Mouse (Mus musculus) effector memory CD4-positive, alpha-beta T cell, adult 7 months (primary cell): ENCODE results near the gene Cacnb4. TPM values are rescaled to one million over a fixed set of nuclear protein-coding genes. Genes with fewer than 3 reads are reported as not detected.

Experiments
- polyA plus RNA-seq: library from polyadenylated mRNA; unstranded; fragments of 100-300 nt; shearing (Covaris generic); gene quantifications from one replicate; pipeline ENCODE4 v1.2.1, GENCODE M21; 2017

Gene Cacnb4
- 0.40 TPM for polyA plus RNA-seq

DNA sequence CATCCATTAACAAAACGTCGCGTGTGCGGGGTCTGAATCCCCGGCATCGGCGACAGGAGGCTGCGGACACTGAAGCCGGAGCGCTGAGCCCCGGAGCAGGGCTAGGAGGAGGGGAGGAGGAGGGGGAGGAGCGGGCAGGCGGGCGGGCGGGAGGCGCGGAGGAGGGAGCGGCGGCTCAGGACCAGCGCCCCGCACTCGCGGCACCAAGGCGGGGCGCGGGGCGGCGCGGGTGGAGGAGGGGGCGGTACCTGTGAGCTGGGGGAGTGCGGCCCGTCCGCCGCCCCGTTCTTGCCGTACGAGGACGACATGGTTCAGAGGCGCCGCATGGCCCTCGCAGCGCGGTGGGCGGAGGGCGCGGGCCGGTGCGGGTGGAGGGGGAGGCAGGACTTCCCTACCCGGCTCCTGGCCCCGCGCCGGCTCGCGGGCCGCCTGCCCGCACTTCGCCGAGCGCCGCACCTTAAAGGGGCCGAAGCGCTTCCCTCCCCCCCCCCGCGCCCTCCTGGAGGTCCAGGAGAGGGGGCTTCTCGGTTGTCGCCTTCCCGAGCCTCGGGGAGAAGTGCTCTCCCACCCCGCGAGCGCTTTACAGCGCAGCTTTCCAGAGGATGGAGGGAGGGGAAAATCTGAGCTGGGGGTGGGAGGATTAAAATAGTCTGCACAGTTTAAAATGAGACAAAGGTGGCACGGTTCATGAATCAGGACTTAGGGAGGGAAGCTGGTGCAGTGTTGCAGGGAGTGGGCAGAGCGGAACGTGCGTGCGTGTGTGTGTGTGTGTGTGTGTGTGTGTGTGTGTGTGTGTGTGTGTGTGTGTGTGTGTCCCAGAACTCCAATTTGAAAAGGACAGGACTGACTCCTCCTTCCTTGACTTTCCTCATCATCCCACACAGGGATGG lies at the start of gene Cacnb4:
Gene Cacnb4, minus strand, starts transcription at position 809 of the 890 bp plus-strand sequence.

DNA sequence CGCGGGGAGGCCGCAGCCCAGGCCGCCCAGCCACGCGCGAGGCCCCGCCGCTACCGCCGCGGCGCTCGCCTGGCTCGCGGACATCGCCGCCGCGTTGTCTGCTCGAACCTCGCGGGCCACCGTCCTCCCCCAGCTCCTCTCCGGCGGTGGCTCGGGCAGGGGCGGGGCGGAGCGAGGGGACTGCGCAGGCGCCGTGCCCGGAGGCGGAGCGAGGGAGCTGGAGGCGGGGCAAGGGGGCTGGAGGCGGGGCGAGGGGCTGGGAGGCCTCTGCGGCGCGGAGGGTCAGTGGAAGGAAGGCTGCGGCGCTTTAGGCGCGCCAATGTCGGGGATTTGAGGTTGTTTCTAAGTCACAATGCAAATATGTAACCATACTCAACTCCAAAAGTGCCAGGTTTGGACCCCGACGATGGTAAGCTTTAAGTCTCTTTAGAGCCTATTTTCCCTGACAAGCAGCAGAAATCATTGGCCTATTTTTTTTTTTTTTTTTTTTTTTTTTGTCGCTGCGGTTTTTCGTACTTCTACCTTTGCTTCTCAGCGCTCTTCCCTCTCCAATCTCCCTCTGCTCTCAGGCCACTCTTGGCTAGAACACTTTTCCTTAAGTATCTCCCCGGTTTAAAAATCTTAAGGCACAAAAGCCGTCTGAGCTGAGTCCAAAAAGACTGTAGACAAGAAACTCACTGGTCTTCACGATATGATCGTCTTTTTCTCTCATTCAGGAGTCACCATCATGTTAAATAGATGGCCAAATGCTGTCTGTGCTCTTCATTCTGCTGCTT lies 251.7 kb downstream of the Cacnb4 start, which contains the start of gene Arl5a:
Gene Arl5a, minus strand, starts transcription at position 155 of the 776 bp plus-strand sequence.

DNA sequence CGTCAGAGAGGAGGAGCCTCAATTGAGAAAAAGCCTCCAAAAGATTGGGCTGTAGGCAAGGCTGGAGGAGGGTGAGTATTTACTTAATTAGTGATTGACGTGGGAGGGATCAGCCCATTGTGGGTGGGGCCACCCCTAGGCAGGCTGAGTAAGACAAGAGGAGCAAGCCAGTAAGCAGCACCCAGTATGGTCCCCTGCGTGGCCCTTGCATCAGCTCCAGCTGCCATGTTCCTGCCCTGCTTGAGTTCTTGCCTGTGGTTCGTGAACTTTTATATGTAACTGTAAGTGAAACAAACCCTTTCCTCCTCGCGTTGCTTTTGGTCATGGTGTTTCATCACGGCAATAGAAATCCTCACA lies 298.2 kb downstream of the Cacnb4 start, which contains the start of gene Neb:
Gene Neb, minus strand, starts transcription at position 27 of the 357 bp plus-strand sequence.

Other genes with a start within 250 kb of the Cacnb4 start
- 29.7 TPM for gene Stam2, start 65.5 kb upstream of the Cacnb4 start, polyA plus RNA-seq
- gene Fmnl2, start 181.0 kb upstream of the Cacnb4 start, polyA plus RNA-seq: not detected